Mouse (Mus musculus): ENCODE results near the gene Enpp3. TPM values are rescaled to one million over a fixed set of nuclear protein-coding genes. Genes with fewer than 3 reads are reported as not detected.

Enpp3 gene
- polyA plus RNA-seq, 1 experiment from 2014 or later: 6.6 TPM

DNA sequence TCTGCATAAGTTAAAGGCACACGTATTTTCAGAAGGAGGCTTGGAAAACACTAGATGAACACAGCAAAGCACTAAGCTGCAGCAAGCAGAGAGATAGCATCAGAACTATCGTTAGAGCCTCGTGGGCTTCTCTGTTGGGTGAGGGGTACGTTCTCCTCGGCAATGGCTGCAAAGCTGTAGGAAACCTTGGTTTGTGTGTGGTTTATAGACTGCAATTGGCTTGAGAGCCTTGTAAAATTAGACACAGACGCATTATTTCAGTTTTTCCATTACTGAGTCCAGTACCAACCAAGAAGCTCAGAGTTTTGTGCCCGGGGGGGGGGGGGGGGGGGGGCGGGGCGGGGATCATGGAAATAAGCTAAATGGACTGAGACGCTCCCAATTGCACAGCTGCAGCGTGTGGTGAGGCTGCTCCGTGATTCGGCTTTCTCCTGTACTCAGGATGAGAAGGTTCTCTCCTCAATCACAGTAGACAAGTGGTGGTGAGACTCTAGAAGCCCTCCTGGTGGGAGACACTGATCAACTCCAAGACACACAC is 99.6 kb downstream of the Enpp3 start:
- Histone ChIP-seq H3K36me3 (no peaks in the 10 kb centered on the region), H3K9me3 (no peaks in the 10 kb centered on the region), H3K4me1 (no peaks in the 10 kb centered on the region), H3K4me2 (replicated peaks) (no peak overlapping the region), H3K9ac (no peak overlapping the region), H3K4me3 (no peak overlapping the region), H3K27ac (no peak overlapping the region), H3K27me3 (replicated peaks) (no peaks in the 10 kb centered on the region)
- WGBS: 69% methylated on average over 12 of the region's 13 CpGs
- ATAC-seq (ENCODE audit: low FRiP score, low read depth): no peak

DNA sequence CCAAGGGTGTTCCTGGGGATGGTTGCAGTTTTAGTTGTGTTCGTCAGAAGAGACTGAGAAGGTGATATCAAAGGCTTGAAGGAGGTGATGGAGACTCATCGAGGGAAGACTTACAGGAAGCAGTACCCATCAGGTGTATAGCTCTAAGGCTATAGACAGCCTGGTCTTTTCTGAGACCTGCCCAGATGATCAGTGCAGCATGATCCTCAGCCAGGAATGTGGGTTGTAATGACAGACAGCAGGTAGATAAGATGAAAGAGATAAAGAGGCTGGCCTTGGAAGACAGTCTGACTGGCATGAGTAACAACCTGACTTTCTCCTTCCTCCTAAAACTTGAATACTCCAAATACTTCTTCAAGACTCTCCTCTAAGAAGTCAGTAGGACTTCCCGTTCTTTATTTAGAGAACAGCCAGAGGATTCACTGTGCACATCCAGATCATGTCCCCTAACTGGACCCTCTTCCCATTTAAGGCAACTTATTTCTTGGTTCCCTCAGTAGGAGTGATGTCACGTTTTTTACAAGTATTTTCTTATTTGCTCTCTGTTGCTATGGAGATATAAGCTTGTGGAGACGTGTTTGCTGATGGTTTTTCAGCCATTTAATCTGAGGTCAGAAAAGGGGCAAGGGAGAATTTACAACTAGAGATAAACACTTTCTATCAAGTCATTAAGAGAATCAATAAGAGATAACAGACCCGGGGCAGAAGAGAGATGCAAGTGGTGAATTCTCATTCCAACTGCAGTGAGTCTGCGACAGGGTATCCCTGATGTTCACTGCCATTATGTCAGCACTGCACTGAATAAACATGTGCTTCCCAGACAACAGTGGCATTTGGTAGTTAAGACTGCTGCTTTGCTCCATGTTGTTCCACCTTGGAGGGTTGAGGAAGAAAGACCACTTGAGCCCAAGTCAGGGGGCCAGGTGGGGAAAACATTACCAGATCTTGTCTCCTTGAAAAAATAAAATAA is 101.1 kb downstream of the Enpp3 start:
- ATAC-seq (ENCODE audit: low FRiP score, low read depth): no peak
- no peaks in the 10 kb centered on the region for H3K27me3 ChIP-seq (replicated peaks)
- H3K4me2 ChIP-seq (replicated peaks): no peak overlapping the region
- H3K27ac ChIP-seq: no peak overlapping the region
- H3K36me3 ChIP-seq: no peaks in the 10 kb centered on the region
- no peaks in the 10 kb centered on the region for H3K9me3 ChIP-seq
- no peaks in the 10 kb centered on the region for H3K4me1 ChIP-seq
- H3K4me3 ChIP-seq: no peak overlapping the region
- H3K9ac ChIP-seq: no peak overlapping the region
- 72% methylated on average over 7 of the region's 7 CpGs for WGBS

- no peaks in the 10 kb centered on the region for H3K9me3 ChIP-seq
- no peak overlapping the region for H3K4me2 ChIP-seq (replicated peaks)
- H3K36me3 ChIP-seq: no peaks in the 10 kb centered on the region
- WGBS: 90% methylated on average over 2 of the region's 2 CpGs
- H3K4me1 ChIP-seq: no peaks in the 10 kb centered on the region
- H3K9ac ChIP-seq: no peak overlapping the region
- H3K27ac ChIP-seq: no peak overlapping the region
- no peak overlapping the region for H3K4me3 ChIP-seq
- H3K27me3 ChIP-seq (replicated peaks): no peaks in the 10 kb centered on the region
- no peak for ATAC-seq (ENCODE audit: low FRiP score, low read depth)
Measured at GRCm38 (mm10) chr10:24739171-24739570, 103.5 kb downstream of the Enpp3 start.

GRCm38 (mm10) chr10:24738456-24738855 is 104.2 kb downstream of the Enpp3 start:
- WGBS: 87% methylated on average over 2 of the region's 2 CpGs
- H3K9me3 ChIP-seq: no peaks in the 10 kb centered on the region

GRCm38 (mm10) chr10:24735027-24735777 is 107.4 kb downstream of the Enpp3 start:
- no peaks in the 10 kb centered on the region for H3K36me3 ChIP-seq
- 91% methylated on average over 5 of the region's 5 CpGs for WGBS
- no peak overlapping the region for H3K4me3 ChIP-seq
- H3K4me2 ChIP-seq (replicated peaks): no peak overlapping the region
- no peak for ATAC-seq (ENCODE audit: low FRiP score, low read depth)
- H3K4me1 ChIP-seq: no peaks in the 10 kb centered on the region
- no peaks in the 10 kb centered on the region for H3K27me3 ChIP-seq (replicated peaks)
- H3K9me3 ChIP-seq: no peaks in the 10 kb centered on the region
- H3K27ac ChIP-seq: no peak overlapping the region
- no peak overlapping the region for H3K9ac ChIP-seq

More at GRCm38 (mm10) chr10:24738456-24738855, 104.2 kb downstream of the Enpp3 start:
- H3K9ac ChIP-seq: no peak overlapping the region
- no peak overlapping the region for H3K27ac ChIP-seq
- H3K36me3 ChIP-seq: no peaks in the 10 kb centered on the region
- H3K27me3 ChIP-seq (replicated peaks): no peaks in the 10 kb centered on the region
- H3K4me3 ChIP-seq: no peak overlapping the region
- ATAC-seq (ENCODE audit: low FRiP score, low read depth): no peak
- no peak overlapping the region for H3K4me2 ChIP-seq (replicated peaks)
- no peaks in the 10 kb centered on the region for H3K4me1 ChIP-seq

GRCm38 (mm10) chr10:24727478-24727877 is 115.1 kb downstream of the Enpp3 start:
- no peak overlapping the region for H3K27ac ChIP-seq
- no peaks in the 10 kb centered on the region for H3K27me3 ChIP-seq (replicated peaks)
- H3K4me2 ChIP-seq (replicated peaks): no peak overlapping the region
- 87% methylated on average over 4 of the region's 4 CpGs for WGBS
- no peaks in the 10 kb centered on the region for H3K4me1 ChIP-seq
- ATAC-seq (ENCODE audit: low FRiP score, low read depth): no peak
- H3K4me3 ChIP-seq: no peak overlapping the region
- no peak overlapping the region for H3K9ac ChIP-seq
- no peaks in the 10 kb centered on the region for H3K9me3 ChIP-seq
- H3K36me3 ChIP-seq: no peaks in the 10 kb centered on the region

DNA sequence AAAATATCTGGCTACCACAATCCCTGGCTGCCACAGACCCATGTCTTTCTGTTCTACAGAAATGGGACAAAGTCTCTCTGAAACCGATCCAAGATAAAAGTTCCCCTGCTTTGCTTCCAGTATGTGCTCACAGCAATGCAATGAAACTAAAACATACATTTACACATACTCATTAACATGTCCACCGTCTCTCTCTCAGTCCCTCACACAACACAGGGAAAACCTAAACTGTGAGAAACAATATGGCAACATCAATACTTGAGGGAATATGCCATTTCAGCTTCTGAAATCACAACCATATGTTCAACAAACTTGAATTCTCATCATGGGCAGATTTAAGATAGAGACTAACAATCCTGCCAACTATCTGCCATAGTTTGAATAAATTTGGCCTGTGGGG is 117.4 kb downstream of the Enpp3 start:
- H3K4me1 ChIP-seq: no peaks in the 10 kb centered on the region
- no peak overlapping the region for H3K4me2 ChIP-seq (replicated peaks)
- H3K36me3 ChIP-seq: no peaks in the 10 kb centered on the region
- no peaks in the 10 kb centered on the region for H3K27me3 ChIP-seq (replicated peaks)
- no peak overlapping the region for H3K9ac ChIP-seq
- H3K4me3 ChIP-seq: no peak overlapping the region
- ATAC-seq (ENCODE audit: low FRiP score, low read depth): no peak
- H3K9me3 ChIP-seq: no peaks in the 10 kb centered on the region
- 95% methylated on average over 2 of the region's 2 CpGs for WGBS
- H3K27ac ChIP-seq: no peak overlapping the region

Other genes with a start within 250 kb of the Enpp3 start
- 3.9 and 5.9 TPM in 2 replicates for gene Ccn2, start 247.4 kb downstream of the Enpp3 start, polyA plus RNA-seq (2016; fragmentation: Nextera tagmentation; extraction: Ambion mirVana)
- 2.0 and 2.1 TPM in 2 replicates for gene Enpp1, start 130.7 kb downstream of the Enpp3 start, polyA plus RNA-seq (2016; fragmentation: Nextera tagmentation; extraction: Ambion mirVana)
- 28.1 and 33.5 TPM in 2 replicates for gene Med23, start 27.2 kb upstream of the Enpp3 start, polyA plus RNA-seq (2016; fragmentation: Nextera tagmentation; extraction: Ambion mirVana)
- 8.6 and 9.2 TPM in 2 replicates for gene Arg1, start 84.7 kb upstream of the Enpp3 start, polyA plus RNA-seq (2016; fragmentation: Nextera tagmentation; extraction: Ambion mirVana)